Mouse (Mus musculus): ENCODE results near the gene Fbxw14. TPM values are rescaled to one million over a fixed set of nuclear protein-coding genes. Genes with fewer than 3 reads are reported as not detected.
"Not testable (repeated sequence)": the region's sequence is repeated elsewhere in the genome, so short reads cannot be mapped to it uniquely, and the experiment has no call there.

Fbxw14 gene
- total RNA-seq (2021): not detected
- long read RNA-seq, experiment 1: 0 reads
- long read RNA-seq, experiment 2: 0 reads

- intact Hi-C loops (cut with DNase I); H3K4me3 ChIP-seq; DNase-seq (ENCODE audit: extremely low spot score in 1 of 2, low spot score in 2 of 2); H3K27ac ChIP-seq: not testable (repeated sequence)
Observed at GRCm38 (mm10) chr9:109287576-109287975, at the start of gene Fbxw14. Gene Fbxw14, minus strand, starts transcription at chr9:109287676.

GRCm38 (mm10) chr9:109263041-109263440 lies 24.4 kb downstream of the Fbxw14 start:
- H3K4me3 ChIP-seq: no peak overlapping the region
- intact Hi-C loops (cut with DNase I): no loop called here
- no peak for TF ChIP-seq CTCF (IDR thresholded peaks at IDR 0.05)
- no peak for DNase-seq (ENCODE audit: extremely low spot score in 1 of 2, low spot score in 2 of 2)
- H3K27ac ChIP-seq: no peak overlapping the region

- DNase-seq (ENCODE audit: extremely low spot score in 1 of 2, low spot score in 2 of 2): no peak
- no peak for TF ChIP-seq CTCF (IDR thresholded peaks at IDR 0.05)
- intact Hi-C loops (cut with DNase I): no loop called here
- Histone ChIP-seq H3K27ac (no peak within 1 kb of the TSS), H3K4me3 (no peak within 1 kb of the TSS)
Observed at GRCm38 (mm10) chr9:109234654-109235053, 52.8 kb downstream of the Fbxw14 start, which contains the start of gene Fbxw20. Gene Fbxw20, minus strand, starts transcription at chr9:109234754.

Other genes starting within 250 kb of the Fbxw14 start
- gene Shisa5, start 249.1 kb downstream of the Fbxw14 start, total RNA-seq (2021): 10 to 100 TPM; 71.6 to 77.5 TPM
- 10 to 100 TPM; 11.7 to 15.3 TPM for gene Trex1, start 227.9 kb downstream of the Fbxw14 start, total RNA-seq (2021)
- 10 to 100 TPM; 28.0 to 28.3 TPM for gene Atrip, start 213.6 kb downstream of the Fbxw14 start, total RNA-seq (2021)
- gene Ccdc51, start 205.2 kb downstream of the Fbxw14 start, total RNA-seq (2021): 1 to 10 TPM; 8.0 to 8.6 TPM
- 100 to 1,000 TPM; 312 to 332 TPM for gene Tma7, start 205.1 kb downstream of the Fbxw14 start, total RNA-seq (2021)
- gene Plxnb1, start 192.3 kb downstream of the Fbxw14 start, total RNA-seq (2021): 10 to 100 TPM; 65.0 to 70.5 TPM
- gene Fbxw21, start 125.6 kb downstream of the Fbxw14 start, total RNA-seq (2021): not detected
- gene Fbxw13, start 91.7 kb downstream of the Fbxw14 start, total RNA-seq (2021): not detected
- gene Fbxw20, start 52.9 kb downstream of the Fbxw14 start, total RNA-seq (2021): not detected
- not detected for gene Fbxw28, start 52.0 kb upstream of the Fbxw14 start, total RNA-seq (2021)
- gene Fbxw22, start 116.6 kb upstream of the Fbxw14 start, total RNA-seq (2021): not detected
- not detected for gene Fbxw16, start 161.5 kb upstream of the Fbxw14 start, total RNA-seq (2021)
- not detected for gene Fbxw19, start 208.2 kb upstream of the Fbxw14 start, total RNA-seq (2021)

Measured in left cerebral cortex, adult 2 months (tissue).